14 mouse cellular contexts compared by ENCODE assay signal in genomic region chr9:96982940-96983339, GRCm38 (mm10). TPM values are rescaled to one million over a fixed set of nuclear protein-coding genes. Genes with fewer than 3 reads are reported as not detected.
DNase-seq lines count a peak whose midpoint lies in the region; ATAC-seq and TF ChIP-seq lines count a peak whose summit lies in the region.
"Had no signal": no experiment of that assay in that cellular context is flagged by ENCODE, and none has a peak within 500 bp of the region (broad histone marks: within the 10 kb centered on the region; RNA-seq: fewer than 3 reads in every experiment).

No protein-coding gene starts in this region.

- H3K4me3 ChIP-seq in forebrain, embryonic 11.5 days (ENCODE audit: low read depth, low read length), result no peak overlapping the region
- H3K4me3 ChIP-seq in forebrain, embryonic 14.5 days (ENCODE audit: low read depth, low read length), result no peak overlapping the region
- no peak overlapping the region for H3K4me3 ChIP-seq in hindbrain, embryonic 10.5 days
- no peak overlapping the region for H3K4me3 ChIP-seq in hindbrain, postnatal 0 days (ENCODE audit: low read length)
- H3K4me3 ChIP-seq in lung, embryonic 15.5 days, result no peak overlapping the region
- H3K4me3 ChIP-seq in kidney, embryonic 16.5 days (ENCODE audit: low read length), result no peak overlapping the region
- H3K4me3 ChIP-seq: left cerebral cortex, adult 2 months; liver, embryonic 13.5 days had no signal

- no peak overlapping the region for H3K4me2 ChIP-seq in forebrain, embryonic 11.5 days (ENCODE audit: low read depth, low read length, severe bottlenecking)
- no peak overlapping the region for H3K4me2 ChIP-seq in forebrain, embryonic 14.5 days (ENCODE audit: low read length)
- H3K4me2 ChIP-seq in hindbrain, postnatal 0 days (ENCODE audit: low read depth, low read length), result no peak overlapping the region
- H3K4me2 ChIP-seq in lung, embryonic 15.5 days, result no peak overlapping the region
- H3K4me2 ChIP-seq in kidney, embryonic 16.5 days (replicated peaks; ENCODE audit: low read depth, low read length), result no peak overlapping the region
- H3K4me2 ChIP-seq: liver, embryonic 13.5 days had no signal

- no peak for TF ChIP-seq CTCF in hindbrain, postnatal 0 days (IDR thresholded peaks at IDR 0.05; ENCODE audit: low read depth)

- ATAC-seq in forebrain, embryonic 11.5 days (replicated peaks; ENCODE audit: low FRiP score), result no peak
- no peak for ATAC-seq in forebrain, embryonic 14.5 days
- no peak for ATAC-seq in hindbrain, postnatal 0 days
- ATAC-seq in lung, embryonic 15.5 days (ENCODE audit: borderline replicate concordance, extremely low read depth, low FRiP score, low TSS enrichment), result 0 out of 2 replicates have a peak, but pooled peaks have one; percentile 36
- ATAC-seq in kidney, embryonic 16.5 days (ENCODE audit: low FRiP score, low TSS enrichment), result no peak

- H3K9ac ChIP-seq in forebrain, embryonic 11.5 days (ENCODE audit: low read length), result no peak overlapping the region
- no peak overlapping the region for H3K9ac ChIP-seq in forebrain, embryonic 14.5 days (ENCODE audit: low read length)
- no peak overlapping the region for H3K9ac ChIP-seq in hindbrain, postnatal 0 days (replicated peaks; ENCODE audit: low read length)
- H3K9ac ChIP-seq in lung, embryonic 15.5 days, result no peak overlapping the region
- no peak overlapping the region for H3K9ac ChIP-seq in kidney, embryonic 16.5 days (replicated peaks; ENCODE audit: low read length)
- H3K9ac ChIP-seq: liver, embryonic 13.5 days had no signal

- H3K36me3 ChIP-seq in forebrain, embryonic 11.5 days (ENCODE audit: control insufficient read depth, insufficient read depth, low read length), result no peaks in the 10 kb centered on the region
- no peaks in the 10 kb centered on the region for H3K36me3 ChIP-seq in forebrain, embryonic 14.5 days (ENCODE audit: control insufficient read depth, insufficient read depth, low read length)
- H3K36me3 ChIP-seq in hindbrain, embryonic 10.5 days, result peaks cover 36% of the 10 kb centered on the region
- no peaks in the 10 kb centered on the region for H3K36me3 ChIP-seq in hindbrain, postnatal 0 days (ENCODE audit: insufficient read depth, low read length)
- H3K36me3 ChIP-seq in lung, embryonic 15.5 days, result no peaks in the 10 kb centered on the region
- H3K36me3 ChIP-seq in kidney, embryonic 16.5 days (ENCODE audit: insufficient read depth, low read length), result no peaks in the 10 kb centered on the region
- H3K36me3 ChIP-seq: liver, embryonic 13.5 days had no signal

- H3K27me3 ChIP-seq in forebrain, embryonic 11.5 days (ENCODE audit: control insufficient read depth, insufficient read depth, low read length), result no peaks in the 10 kb centered on the region
- no peaks in the 10 kb centered on the region for H3K27me3 ChIP-seq in forebrain, embryonic 14.5 days (replicated peaks; ENCODE audit: control insufficient read depth, insufficient read depth, low read length)
- H3K27me3 ChIP-seq in hindbrain, embryonic 10.5 days (ENCODE audit: insufficient read depth, poor library complexity, severe bottlenecking), result peaks cover 28% of the 10 kb centered on the region
- no peaks in the 10 kb centered on the region for H3K27me3 ChIP-seq in hindbrain, postnatal 0 days (ENCODE audit: insufficient read depth, low read length)
- no peaks in the 10 kb centered on the region for H3K27me3 ChIP-seq in lung, embryonic 15.5 days
- no peaks in the 10 kb centered on the region for H3K27me3 ChIP-seq in kidney, embryonic 16.5 days (ENCODE audit: insufficient read depth, low read length)
- H3K27me3 ChIP-seq: liver, embryonic 13.5 days had no signal

- H3K4me1 ChIP-seq in forebrain, embryonic 11.5 days (replicated peaks; ENCODE audit: control insufficient read depth, insufficient read depth, low read length), result peaks cover 45% of the 10 kb centered on the region
- H3K4me1 ChIP-seq in forebrain, embryonic 14.5 days (ENCODE audit: control insufficient read depth, insufficient read depth, low read length), result peaks cover 48% of the 10 kb centered on the region
- peaks cover 100% of the 10 kb centered on the region for H3K4me1 ChIP-seq in hindbrain, embryonic 10.5 days (replicated peaks)
- H3K4me1 ChIP-seq in hindbrain, postnatal 0 days (ENCODE audit: insufficient read depth, low read length), result peaks cover 32% of the 10 kb centered on the region
- H3K4me1 ChIP-seq in lung, embryonic 15.5 days, result peaks cover 43% of the 10 kb centered on the region
- H3K4me1 ChIP-seq in kidney, embryonic 16.5 days (ENCODE audit: insufficient read depth, low read length), result peaks cover 94% of the 10 kb centered on the region

- no peaks in the 10 kb centered on the region for H3K9me3 ChIP-seq in forebrain, embryonic 11.5 days (ENCODE audit: control insufficient read depth, low read length)
- no peaks in the 10 kb centered on the region for H3K9me3 ChIP-seq in forebrain, embryonic 14.5 days (replicated peaks; ENCODE audit: control insufficient read depth, low read length)
- no peaks in the 10 kb centered on the region for H3K9me3 ChIP-seq in hindbrain, embryonic 10.5 days
- H3K9me3 ChIP-seq in hindbrain, postnatal 0 days (ENCODE audit: low read length), result no peaks in the 10 kb centered on the region
- H3K9me3 ChIP-seq in lung, embryonic 15.5 days, result no peaks in the 10 kb centered on the region
- no peaks in the 10 kb centered on the region for H3K9me3 ChIP-seq in kidney, embryonic 16.5 days (ENCODE audit: low read length)
- H3K9me3 ChIP-seq: liver, embryonic 13.5 days had no signal

- 45% methylated on average over 3 of the region's 3 CpGs for WGBS in forebrain, embryonic 11.5 days
- whole genome bisulfite sequencing in forebrain, embryonic 14.5 days, result 63% methylated on average over 3 of the region's 3 CpGs
- 36% methylated on average over 3 of the region's 3 CpGs for WGBS in hindbrain, embryonic 10.5 days
- 65% methylated on average over 3 of the region's 3 CpGs for WGBS in hindbrain, postnatal 0 days
- WGBS in lung, embryonic 15.5 days, result 31% methylated on average over 3 of the region's 3 CpGs
- 34% methylated on average over 3 of the region's 3 CpGs for WGBS in kidney, embryonic 16.5 days

- DNase-seq in forebrain, embryonic 11.5 days (ENCODE audit: low spot score), result no peak
- DNase-seq in forebrain, embryonic 14.5 days (ENCODE audit: low spot score), result no peak
- DNase-seq in hindbrain, embryonic 10.5 days (ENCODE audit: low spot score), result no peak
- no peak for DNase-seq in hindbrain, postnatal 0 days (ENCODE audit: low spot score)
- no peak for DNase-seq in lung, postnatal 25 days (ENCODE audit: low spot score)
- no peak for DNase-seq in adipocyte (ENCODE audit: low spot score)
- DNase-seq: adrenal gland, postnatal 25 days; cerebellum, postnatal 36 days; liver, embryonic 13.5 days; retina, postnatal 1 day; thymus, postnatal 25 days had no signal

- peak overlapping the region; percentile 42; the same call in 1 of the 2 replicates for H3K27ac ChIP-seq in forebrain, embryonic 11.5 days (ENCODE audit: low read depth, low read length)
- H3K27ac ChIP-seq in forebrain, embryonic 14.5 days (ENCODE audit: low read depth, low read length), result no peak overlapping the region
- H3K27ac ChIP-seq in hindbrain, embryonic 10.5 days, result peak overlapping the region; percentile 91
- no peak overlapping the region for H3K27ac ChIP-seq in hindbrain, postnatal 0 days
- 0 out of 2 replicates have a peak overlapping the region, but pooled peaks have one; percentile 3 for H3K27ac ChIP-seq in lung, embryonic 15.5 days
- peak overlapping the region; percentile 25; the same call in 1 of the 2 replicates for H3K27ac ChIP-seq in kidney, embryonic 16.5 days (ENCODE audit: low read length)
- H3K27ac ChIP-seq: left cerebral cortex, adult 2 months; liver, embryonic 13.5 days had no signal

RNA-seq across cellular contexts. Expression of gene Spsb4, which starts 35.7 kb away (rescaled TPM):
- polyA plus RNA-seq in forebrain, embryonic 11.5 days (2014; fragmentation: Nextera tagmentation; extraction: Ambion mirVana), result 81.8 and 84.6 TPM in 2 replicates
- 18.3 and 20.8 TPM in 2 replicates for polyA plus RNA-seq in forebrain, embryonic 14.5 days (2014; fragmentation: Nextera tagmentation; extraction: Ambion mirVana)
- 159 and 169 TPM in 2 replicates for polyA plus RNA-seq in hindbrain, embryonic 10.5 days (2016; fragmentation: Nextera tagmentation; extraction: Ambion mirVana)
- total RNA-seq in hindbrain, postnatal 0 days (2014; rRNA removed), result 67.1 and 82.8 TPM in 2 replicates
- polyA plus RNA-seq in hindbrain, postnatal 0 days (2015; fragmentation: Nextera tagmentation; extraction: Ambion mirVana), result 36.2 and 37.2 TPM in 2 replicates
- polyA plus RNA-seq in lung, embryonic 15.5 days (2015; fragmentation: Nextera tagmentation; extraction: Ambion mirVana), result 14.1 and 14.5 TPM in 2 replicates
- polyA plus RNA-seq in kidney, embryonic 16.5 days (2015; fragmentation: Nextera tagmentation; extraction: Ambion mirVana), result 64.3 and 66.6 TPM in 2 replicates

Comparison
In these comparisons a context has a peak if more than half of its experiments do, and no peak if none do; other contexts are left out.
1. H3K27ac ChIP-seq: peak in forebrain, embryonic 11.5 days (single experiment), hindbrain, embryonic 10.5 days (single experiment), lung, embryonic 15.5 days (single experiment) and kidney, embryonic 16.5 days (single experiment); none in forebrain, embryonic 14.5 days (single experiment) and hindbrain, postnatal 0 days (single experiment).